In the genomic region with DNA sequence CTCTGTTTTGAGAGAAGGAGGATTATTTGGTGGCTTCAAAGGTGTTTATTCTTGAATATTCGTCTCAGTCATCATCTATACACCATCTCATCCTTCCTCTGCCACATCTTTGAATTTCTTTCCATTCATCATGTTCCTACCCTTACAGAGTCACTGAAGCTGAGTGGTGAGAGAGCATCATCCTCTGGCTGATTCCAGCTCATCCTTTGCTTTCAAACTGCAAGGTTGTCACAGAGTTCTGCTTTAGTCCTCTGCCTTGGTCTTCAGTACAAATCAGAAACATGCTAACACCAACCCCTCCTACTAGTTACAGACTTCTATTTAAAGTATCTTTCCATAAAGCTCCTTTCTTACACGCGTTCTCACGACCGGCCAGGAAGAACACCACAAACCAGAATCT, we compare ENCODE assay signal across 13 mouse cellular contexts.
"Had no signal": no experiment of that assay in that cellular context is flagged by ENCODE, and none has a peak within 500 bp of the region (broad histone marks: within the 10 kb centered on the region; RNA-seq: fewer than 3 reads in every experiment).

No protein-coding gene starts in this region.

- ATAC-seq: liver, postnatal 0 days; lung, postnatal 0 days; midbrain, embryonic 16.5 days had no signal

- DNase-seq: liver, postnatal 0 days; lung, adult 2 months; lung, postnatal 4 days; midbrain, embryonic 14.5 days; retina, postnatal 1 day; right cerebral cortex, postnatal 25 days; right cerebral cortex, postnatal 4 days; spleen, adult 18-20 months; thymus, adult 18-20 months; thymus, postnatal 14 days; thymus, postnatal 36 days had no signal
